Mouse (Mus musculus): ENCODE measurements at regions not wholly inside any gene's neighbourhood (a gene's known extent, or its start where the extent isn't known, plus 50 kb on each side); places are given as distances from the start of the nearest gene placed in this dataset.

DNA sequence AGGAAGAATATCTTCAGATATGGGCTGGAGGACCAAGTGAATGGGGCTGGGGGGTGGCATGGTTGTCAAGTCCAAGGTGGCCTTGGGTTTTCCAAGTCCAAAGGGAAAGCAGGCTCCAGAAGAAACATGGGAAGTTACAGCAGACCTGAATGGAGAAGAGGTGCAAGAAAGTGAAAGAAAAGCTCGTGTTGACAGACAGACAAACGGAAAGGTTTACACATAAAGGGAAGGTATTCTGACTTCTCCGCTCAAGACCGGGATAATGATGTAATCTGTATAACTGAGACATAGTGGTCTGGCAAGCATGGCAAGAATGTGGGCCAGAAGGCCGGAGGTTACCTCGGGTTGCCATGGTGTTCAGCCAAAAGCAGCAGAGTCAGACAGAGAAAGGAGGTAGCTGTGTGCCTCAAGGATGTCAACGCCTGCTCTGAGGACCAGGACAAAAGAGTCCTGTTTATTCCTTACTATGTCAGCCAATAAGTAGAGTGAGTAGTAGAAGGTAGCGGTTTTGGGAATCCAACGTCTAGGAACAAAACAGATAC, 50.8 kb upstream of the Elk3 start:
- no peak for DNase-seq (ENCODE audit: low spot score)

DNA sequence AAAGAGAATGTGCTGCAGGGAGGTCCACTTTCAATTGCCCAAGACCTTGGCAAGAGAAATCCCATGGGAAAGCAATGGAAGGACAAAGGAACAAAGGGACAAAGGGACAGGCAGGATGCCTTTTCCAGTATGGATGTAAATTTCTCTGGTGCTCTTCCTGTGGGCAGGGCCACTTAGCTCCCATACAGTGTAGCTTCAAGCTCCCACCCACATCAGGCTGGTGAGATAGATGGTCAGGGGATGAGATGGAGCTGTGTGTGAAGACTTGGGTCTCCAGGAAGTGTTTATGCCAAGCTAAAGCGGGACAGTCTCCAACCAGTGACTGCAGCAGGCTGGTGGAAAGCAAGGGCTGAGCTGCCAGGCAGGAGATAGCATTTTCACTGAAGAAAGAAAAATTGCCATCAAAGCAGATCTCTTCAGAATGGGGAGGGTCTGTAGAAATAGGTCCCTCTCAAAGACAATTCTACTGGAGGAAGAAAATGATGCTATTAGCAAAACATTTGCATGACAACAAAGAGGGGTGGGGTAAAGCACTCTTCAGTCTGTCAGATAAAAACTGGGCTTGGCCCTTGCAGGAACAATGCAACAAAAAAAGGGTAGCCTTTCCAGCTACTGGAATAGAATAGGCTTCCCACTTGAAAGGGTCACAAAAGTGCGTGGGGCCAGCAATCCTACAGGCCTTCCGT, 53.3 kb upstream of the Elk3 start:
- DNase-seq (ENCODE audit: low spot score): no peak

DNA sequence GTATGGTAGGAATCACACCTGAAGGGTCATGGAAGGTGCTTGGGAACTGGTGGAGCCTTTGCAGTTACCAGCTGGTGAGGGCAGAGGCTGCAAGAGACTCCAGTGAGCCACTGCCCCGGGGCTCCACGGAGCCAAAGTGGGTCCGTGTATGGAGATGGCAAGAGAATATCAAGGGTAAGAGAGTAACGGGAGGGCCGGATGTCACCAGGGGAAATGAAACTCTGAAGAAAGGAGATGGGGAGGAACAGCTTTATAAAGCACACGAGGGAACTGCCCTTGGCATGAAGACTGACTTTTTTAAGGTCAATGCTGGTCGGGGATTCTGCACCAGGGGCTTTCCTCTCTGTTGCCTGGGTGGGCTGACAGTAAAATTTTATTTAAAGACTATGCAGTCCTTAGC, 53.9 kb upstream of the Elk3 start:
- DNase-seq (ENCODE audit: low spot score): no peak

DNA sequence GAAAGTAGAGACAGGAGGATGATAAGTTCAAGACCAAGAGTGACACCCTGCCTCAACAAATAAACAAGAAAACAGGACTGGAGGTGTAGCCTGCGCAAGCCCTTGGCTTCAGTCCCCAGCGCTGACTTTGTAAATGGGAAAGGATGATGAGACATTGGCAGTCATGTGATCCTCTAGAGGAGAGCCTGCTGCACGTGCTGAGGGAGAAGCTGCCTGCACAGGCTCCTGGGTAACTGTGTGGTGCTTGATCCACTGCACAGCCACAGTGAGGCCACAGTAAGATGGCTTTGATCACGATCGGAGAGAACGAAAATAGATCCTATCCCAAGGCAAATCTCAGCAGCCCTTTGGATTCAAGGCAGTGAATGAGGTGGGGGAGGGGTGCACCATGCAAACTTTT, 54.4 kb upstream of the Elk3 start:
- DNase-seq (ENCODE audit: low spot score): no peak

DNA sequence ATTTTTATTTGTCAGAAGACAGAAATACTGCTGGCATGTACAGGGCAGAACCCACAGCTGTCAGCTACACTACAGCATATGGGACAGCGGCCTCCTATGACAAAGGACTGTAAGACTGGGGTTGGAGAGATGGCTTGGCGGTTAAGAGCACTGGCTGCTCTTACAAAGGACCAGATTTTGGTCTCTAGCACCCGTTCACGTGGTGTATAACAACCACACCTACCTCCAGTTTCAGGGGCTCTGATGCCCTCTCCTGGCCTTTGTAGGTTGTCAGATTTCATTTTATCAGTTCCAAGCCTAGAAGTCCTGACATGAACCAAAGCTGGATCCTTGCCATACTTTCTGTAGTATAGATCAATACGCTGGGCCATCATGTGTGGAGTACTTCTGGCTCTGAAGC, 54.9 kb upstream of the Elk3 start:
- DNase-seq (ENCODE audit: low spot score): no peak

DNA sequence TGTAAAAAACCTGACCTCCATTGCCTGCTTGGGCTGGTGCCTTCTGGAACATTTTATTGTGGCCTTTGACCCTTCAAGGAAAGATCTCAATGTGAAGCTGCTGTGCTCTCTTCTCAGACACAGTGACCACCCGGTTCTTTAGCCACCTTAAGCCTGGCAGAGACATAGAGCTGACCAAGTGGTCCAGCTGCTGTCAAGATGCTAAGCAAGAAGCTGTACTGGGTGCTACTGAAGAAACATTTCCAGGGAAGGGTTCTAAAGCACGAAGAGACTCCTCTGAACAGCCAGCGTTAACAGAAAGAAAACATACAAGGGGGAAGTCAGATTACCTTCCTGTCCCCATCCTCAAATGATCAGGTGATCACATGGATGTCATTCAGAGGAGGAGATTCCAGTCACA, 58.8 kb upstream of the Elk3 start:
- DNase-seq (ENCODE audit: low spot score): no peak

DNA sequence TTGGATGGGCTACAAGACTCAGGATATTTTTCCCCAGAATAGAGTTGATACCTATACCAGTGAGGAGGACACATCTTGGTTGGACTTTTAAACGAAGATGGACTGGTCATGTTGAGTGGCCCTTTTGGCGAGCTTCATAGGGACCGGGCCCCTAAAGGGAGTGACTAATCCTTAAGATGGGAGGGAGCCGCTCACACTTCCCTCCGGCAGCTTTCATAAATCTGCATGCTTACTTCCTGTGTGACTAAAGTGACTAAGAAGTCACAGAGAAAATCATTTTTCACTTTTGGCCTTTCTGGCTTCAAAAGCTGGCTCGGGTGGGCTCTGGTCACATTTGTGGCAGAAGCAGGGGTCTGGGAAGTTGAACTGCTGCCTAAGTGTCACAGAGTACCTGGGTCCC, 59.4 kb upstream of the Elk3 start:
- no peak for DNase-seq (ENCODE audit: low spot score)

DNA sequence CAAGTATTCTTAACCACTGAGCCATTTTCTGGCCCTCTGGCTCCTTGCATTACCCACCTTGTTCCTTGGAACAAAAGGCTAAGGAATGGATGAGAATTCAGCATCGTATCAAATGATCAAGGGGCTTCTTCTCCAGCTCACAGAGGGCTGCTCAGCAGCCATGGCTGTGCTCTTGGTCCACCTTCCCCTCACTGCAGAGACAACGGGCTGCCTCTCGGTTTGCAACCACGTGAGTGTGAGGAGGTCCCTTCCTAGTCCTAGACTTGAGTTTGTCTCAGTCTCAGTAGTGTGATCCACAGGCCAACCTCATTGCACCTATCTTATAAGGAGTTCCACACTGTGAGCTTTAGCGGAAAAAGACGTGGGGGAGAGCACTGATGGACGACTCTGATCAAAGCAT, 61.3 kb upstream of the Elk3 start:
- DNase-seq (ENCODE audit: low spot score): no peak

DNA sequence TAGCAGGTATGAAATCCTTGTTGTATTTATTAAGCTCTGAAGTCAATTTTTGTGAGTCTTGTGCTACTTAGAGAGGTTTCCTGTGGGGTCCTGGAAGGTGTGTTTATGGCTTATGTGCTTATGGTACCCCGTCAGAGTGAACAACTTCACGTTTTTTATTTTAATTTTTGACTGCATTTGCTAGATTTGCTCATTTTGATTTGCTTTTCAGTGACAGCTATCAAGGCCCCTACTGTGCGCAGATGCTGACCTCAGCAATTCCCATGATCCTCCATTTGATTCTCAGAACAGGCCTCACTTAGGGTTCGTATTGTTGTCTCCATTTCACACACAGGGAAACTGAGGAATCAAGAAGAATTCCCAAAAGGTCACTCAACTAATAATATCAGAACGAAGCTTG, 62.3 kb upstream of the Elk3 start:
- no peak for DNase-seq (ENCODE audit: low spot score)

DNA sequence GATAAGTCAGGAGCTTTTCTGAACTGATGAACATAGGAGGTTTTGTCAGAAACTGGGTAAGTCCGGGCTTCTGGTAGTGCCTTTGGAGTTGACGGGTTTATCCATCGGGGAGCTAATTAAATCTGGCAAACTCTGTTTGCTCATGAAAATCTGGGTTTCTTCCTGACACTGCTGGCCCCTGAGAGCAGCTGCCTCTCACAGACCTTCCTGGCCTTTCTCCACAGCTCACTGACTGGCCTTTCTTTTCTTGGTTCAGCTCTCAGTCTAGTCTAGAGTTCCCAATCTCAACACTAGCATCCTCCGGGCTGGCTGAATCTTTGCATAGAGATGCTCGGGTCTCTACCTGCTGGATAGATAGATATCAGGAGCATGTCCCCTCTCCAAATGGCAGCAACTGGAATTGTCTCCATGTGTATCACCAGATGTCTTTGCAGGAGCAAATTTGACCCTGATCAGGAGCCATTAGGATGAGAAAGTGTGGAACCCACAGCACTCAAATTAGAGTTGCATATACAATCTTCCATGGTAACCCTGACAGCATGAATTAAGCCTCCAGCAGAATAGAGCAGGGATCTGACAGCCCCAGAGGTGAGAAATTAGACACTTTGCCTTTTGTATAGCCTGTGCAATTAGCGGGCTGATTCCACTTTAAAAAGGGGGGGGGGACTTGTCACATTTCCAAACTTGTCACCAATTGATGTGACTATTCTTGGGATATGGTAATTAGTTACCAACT, 63.2 kb upstream of the Elk3 start:
- DNase-seq (ENCODE audit: low spot score): no peak

DNA sequence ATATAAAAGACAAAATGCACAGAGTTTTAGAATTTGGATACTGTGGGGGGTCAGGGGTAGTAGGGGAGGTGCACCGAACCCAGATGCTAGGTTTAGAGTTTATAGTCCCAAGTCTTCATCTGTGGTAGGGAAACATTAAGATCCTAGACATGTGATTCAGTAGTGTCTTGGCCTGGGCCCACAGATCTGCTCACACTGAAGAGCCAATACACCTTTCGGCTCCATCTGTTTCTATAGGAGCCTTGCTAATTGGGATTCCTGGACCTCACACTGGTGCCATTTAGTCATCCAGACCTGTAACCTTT, 63.7 kb upstream of the Elk3 start:
- DNase-seq (ENCODE audit: low spot score): no peak

DNA sequence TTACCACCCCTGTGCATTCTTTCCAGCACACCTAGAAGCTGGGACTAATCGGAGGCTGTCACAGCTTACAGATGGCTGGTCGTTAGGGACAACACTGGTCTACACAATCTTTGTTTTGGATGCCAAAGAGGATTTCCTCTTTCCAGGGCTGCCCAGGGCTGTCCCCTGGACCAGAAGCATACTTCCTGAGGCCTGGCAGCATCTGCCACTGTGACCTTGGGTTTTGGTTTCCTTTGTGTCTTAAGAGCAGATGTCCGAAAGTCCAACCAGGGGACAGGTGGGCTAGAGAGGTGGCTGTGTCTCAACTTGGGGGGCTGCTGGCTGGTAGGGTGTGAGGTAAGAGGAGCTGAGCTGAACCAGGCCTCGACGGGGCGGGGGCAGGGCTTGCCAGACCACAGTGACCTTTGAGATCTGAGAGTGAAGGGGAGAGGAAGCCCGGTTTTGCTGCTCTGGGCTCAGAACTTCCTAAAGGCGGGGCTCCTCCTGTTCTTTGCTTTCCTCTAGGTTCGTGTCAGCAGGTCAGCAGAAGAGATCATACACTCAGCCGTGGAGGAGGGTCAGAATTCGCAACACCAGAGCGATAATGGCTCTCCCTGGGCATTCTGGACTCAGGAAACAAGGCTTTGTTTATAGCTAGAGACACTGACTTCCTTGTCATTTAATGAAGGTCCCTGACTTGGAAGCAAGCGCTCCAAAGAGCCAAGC, 64.2 kb upstream of the Elk3 start:
- peak; percentile 20 for DNase-seq (ENCODE audit: low spot score)

DNA sequence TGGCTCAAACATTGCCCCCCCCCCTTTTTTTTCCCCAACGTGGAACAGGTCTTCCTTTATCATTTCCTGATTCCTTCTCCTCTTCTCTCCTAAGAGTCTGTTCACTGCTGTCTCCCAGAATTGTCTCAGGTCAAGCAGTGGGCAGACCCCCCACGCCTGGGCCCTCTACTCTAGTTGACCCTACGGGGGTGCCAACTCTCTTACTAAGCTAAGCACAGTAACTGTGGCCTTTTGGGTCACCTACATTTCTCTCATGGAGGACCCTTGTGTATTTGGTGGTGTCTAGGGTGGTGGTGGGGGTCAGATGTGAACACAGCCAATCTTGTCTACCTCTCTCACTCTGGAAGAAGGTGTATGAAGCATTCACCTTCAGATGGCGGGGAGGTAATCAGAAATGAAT, 64.8 kb upstream of the Elk3 start:
- DNase-seq (ENCODE audit: low spot score): no peak

DNA sequence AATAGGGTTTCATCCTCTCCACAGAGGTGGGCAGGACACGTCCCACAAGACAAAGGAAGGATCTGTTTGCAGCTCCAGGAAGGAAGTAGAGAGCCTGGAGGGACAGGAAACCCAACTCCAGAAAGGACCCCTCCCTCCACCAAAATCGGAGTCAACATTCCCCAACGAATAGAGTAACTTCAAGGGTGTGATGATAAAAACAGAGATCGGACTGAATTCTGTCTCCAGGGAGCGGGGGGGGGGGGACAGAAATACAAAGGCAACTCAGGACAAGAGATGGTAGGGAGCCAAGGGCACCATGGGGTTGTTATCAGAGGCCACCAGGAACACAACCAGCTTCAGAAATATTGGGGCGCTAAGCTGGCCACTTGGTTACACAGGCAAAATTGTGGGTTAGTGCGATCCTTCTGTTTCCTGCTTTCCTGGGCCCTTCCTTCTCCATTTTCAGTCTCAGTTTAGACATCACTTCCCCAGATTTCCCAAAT, 65.6 kb upstream of the Elk3 start:
- DNase-seq (ENCODE audit: low spot score): no peak

DNA sequence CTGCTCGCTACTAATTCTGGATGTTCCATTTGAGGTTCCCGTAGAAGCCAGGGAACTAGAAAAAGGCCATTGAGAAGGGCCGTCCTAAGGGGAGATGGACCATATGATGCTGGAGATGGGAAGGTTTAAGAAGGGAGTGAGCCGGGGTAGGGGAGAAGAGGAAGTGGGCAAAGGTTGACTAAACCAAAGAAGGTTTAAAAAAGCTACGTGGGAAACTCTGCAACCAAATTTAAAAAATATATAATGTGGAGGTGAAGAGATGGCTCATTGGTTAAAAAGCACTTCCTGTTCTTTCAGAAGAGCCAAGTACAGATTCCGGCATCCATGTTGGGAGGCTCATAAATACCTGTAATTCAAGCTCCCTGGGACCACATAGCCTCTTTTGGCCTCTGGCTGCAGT, 63.9 kb upstream of the Lta4h start:
- DNase-seq (ENCODE audit: low spot score): no peak

DNA sequence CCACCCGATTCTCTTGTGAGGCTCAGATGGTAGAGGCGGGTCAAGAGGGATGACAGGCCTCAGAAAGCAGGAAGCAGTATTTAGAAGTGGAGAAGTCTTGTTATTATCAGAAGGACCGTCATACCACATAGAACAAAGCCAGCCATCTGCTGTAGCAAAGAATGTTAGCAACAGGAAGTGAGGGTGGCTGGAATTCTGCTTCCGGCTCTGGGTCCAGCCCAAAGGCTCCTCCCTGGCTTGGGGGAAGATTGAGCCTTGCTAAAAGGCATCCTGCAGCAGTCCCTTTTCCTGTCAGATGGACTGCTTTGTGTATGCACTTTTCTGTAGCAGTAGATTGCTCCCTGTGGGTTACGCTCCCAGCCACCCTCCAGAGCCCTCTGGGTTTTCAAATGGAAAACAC, 61.9 kb upstream of the Lta4h start:
- DNase-seq (ENCODE audit: low spot score): peak; percentile 24

DNA sequence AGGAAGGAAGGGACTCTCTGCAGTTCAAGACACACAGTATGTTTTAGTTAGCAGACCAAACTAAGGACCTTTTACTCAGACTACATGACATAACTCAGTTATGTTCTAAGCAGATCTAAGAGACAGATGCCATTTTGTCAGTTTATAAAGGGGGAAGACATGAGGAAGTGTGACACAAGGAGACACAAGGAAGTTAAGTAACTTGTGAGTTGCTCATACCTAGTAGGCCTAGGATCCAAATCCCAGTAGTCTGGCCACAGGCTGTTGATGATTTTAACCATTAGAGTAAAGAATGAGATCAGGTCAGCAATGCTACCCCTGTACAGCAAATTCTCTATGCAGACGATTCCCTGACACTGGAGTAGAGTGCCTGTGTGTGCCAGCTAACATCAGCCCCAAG, 59.3 kb upstream of the Lta4h start:
- no peak for DNase-seq (ENCODE audit: low spot score)

DNA sequence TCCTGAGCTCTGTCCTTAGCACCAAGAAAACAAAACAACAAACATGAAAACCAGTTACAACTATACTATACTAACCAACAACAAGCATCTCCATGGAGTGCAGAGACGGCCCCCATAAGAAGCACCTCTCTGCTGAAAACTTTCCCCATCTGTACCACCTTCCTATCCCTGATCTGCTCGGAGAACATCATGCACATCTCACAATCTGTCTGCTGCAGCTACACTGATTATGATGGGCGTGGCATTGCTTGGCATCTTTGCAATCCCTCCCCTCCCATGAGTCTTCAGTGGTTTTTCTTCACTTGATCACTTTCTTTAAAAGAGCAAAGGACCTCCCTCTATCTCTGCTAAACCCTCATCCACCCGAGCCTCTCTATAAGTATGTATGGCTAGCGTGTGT, 55.5 kb upstream of the Lta4h start:
- DNase-seq (ENCODE audit: low spot score): no peak

DNA sequence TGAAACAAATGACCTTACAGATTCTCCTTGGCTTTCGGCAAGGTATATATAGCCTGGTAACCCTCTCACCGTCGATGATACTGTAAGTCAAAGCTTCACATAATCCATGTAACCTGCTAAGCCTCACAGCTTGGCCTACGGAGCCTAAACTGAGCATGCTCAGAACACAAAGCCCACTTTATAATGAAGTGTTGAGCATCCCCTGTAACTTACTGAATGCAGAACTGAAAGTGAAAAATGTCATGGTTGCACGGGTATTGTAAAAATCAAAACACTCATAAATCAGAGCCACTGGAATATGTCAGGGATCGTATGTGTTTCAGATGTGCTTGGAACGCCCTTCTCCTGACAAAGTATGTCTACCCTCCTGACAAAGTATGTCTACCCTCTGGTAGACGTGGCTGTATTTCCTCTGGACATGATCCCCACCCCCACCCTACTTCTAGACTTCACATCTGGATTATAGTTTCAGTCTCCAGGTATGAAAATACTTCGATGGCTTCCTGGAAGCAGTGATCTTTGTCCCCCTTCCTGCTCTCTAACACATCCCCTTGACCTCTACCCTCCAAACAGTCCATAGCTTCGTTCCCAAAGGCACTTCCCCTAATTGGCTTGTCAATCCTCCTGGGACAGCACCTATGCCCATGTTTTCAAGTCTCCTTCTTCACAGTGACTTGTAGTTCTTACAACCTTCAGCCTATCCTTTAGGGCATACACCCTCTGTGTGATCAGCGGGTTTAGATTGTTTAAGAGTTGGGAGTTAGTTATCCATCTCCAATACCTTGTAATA, 54.5 kb upstream of the Lta4h start:
- DNase-seq (ENCODE audit: low spot score): no peak

DNA sequence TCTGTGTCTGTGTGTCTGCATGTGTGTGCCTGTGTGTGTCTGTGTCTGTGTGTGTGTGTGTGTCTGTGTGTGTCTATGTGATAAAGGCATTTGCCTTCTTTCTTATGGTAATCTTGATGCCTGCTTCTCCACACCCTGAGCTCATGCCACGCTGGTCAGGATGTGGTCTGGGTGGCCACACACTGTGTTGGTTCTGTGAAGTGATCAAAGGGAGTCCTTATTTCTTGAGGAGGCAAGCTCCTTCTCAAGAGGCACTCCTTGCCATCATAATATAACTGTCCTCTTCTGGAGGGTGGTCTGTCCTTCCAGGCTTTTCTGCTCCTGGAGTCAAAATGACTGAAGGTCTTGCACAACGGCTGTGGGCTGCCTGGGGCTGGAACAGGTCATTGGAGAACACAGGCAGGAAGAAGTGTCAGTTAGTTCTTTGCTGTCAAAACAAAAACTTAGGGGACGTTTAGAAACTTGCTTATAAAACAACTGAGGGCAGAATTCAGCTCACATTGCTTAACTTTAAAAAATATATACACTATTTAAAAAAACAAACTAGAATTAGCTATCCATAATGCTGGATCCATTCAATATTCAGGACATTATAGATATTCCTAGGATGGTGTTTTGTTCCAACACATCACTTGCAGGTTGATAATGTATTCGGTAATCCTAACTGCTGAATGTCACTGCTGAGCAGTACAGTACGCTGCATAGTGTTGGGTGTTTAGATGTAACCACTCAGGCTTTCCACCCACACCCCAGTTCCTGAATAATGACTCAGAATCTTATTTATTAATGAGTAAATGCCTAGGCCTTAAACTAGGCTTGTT, 50.3 kb upstream of the Lta4h start:
- no peak for DNase-seq (ENCODE audit: low spot score)
